Mouse (Mus musculus) layer of hippocampus, postnatal 14 days (tissue): Measurements from ENCODE around the gene Serinc2. TPM values are rescaled to one million over a fixed set of nuclear protein-coding genes. Genes with fewer than 3 reads are reported as not detected.
A peak's percentile ranks its signal among the peaks of the same experiment; 100 is the strongest.

Experiments used
- DNase-seq, 2 experiments: peaks; one replicate each; pipeline ENCODE4 v3.0.0; 2021 to 2022; ENCODE audit warnings: low spot score in 2 of 2, mixed read lengths in 1 of 2
- total RNA-seq, 2 experiments: library from RNA; stranded (reverse); gene quantifications; 2 replicates each; pipeline ENCODE4 v1.2.3; 2021

Serinc2 gene
- total RNA-seq, 2 experiments from 2014 or later = 7.9 to 9.6 TPM

- DNase-seq = no peak
Observed at GRCm38 (mm10) chr4:130298877-130299628, 20.0 kb upstream of the Serinc2 start.

DNA sequence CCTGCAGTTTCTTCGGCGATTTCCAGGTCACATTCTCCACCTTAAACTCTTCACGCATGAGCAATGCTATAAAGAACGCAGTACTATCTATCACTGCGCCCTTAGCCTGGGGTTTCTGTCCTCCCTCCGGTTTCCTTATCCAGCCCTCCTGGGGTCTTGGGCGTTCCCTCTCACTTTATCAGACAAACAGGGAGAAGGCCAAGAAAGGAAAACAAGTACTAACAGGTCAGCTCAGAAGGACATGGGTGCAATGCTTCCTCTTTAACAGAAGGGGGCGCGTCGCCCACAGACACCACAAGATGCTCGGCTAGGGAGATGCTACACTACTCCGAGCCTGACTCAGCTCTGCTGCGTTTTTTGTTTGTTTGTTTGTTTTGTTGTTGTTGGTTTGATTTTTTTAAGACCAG, 18.1 kb upstream of the Serinc2 start:
- DNase-seq = no peak

DNA sequence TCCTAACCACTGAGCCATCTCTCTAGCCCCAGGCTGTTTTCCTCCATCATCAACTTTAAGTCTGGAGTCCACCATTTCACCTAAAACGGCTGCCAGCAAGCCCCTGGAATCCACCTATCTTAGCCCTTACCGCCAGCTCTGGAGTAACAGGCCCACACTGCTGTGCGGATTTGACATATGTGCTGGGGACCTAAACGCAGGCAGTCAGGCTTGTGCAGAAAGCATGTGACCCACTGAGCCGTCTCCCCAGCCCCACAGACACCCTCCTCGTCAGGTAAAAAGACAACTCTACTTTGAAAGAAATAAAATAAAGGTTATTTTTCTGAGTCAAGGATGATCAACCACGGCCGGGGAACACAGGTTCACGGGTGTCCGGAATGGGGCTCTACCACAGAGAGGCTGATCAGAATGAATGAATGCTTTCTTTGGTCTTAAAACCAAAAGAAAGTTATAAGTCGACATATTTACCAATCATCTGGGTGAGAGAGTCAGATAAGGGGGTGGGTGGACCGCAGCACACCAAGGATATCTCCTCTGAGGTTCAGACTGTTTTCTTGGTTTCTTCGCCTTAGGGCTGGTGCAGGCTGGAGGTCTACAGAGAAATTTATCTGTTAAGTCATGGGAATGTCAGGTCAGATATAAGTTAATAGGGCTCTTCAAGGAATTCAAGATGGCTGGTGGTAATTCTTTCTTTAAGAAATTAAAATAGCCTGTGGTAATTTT, 17.4 kb upstream of the Serinc2 start:
- no peak for DNase-seq

DNA sequence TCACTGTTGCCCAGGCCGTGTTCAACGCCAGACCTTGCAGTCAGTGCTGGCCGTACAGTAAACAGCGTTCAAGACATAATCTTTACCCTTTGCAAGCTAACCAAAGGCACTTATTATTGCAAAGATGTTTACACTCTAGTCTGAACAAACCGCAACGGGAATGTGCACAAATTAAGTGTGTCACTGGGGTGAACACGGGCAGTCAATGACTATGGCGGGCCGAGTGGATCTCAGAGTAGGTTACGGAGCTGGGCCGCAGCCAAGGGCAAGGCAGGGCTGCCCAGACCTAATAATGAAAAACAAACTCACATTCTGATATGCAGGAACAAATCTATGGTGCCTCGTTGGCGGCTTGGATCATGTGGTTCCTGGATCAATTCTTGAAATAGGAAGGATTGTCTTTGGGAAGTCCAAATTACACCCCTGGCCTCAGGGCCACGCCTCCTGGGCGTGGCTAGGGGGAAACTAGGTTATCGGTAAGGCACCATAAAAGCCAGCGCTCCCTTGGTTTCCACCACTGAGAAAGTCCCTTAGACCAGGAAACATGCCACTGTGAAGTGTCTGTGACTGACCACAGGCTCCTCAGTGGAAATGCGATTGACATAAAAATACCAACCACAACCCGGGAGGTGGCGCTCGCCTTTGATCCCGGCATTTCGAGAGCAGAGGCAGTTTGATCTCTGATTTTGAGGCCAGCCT, 16.2 kb upstream of the Serinc2 start:
- DNase-seq = no peak

GRCm38 (mm10) chr4:130294513-130294912, 15.5 kb upstream of the Serinc2 start:
- no peak for DNase-seq

DNA sequence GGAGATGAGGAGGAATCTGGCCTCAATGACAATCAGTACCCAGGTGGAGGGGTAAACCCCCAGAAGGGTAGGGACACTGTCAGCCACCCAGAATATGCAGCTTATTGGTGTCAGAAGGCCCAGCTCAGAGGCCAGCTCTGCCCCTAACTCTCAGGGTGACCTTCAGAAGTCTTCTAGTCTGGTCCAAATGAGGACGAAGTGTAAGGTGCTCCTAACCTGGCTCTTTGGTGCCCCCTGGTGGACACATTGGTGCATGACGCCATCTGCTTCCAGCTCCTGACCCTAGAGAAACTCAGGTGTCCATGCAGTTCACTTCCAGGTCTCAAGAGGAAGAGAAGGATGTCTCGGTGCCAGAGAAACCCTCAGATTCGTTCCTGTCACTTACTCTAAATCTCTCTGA, 13.3 kb upstream of the Serinc2 start:
- DNase-seq = peak; percentile 55 to 62

- DNase-seq = no peak
Observed at GRCm38 (mm10) chr4:130289824-130290223, 10.8 kb upstream of the Serinc2 start.

DNA sequence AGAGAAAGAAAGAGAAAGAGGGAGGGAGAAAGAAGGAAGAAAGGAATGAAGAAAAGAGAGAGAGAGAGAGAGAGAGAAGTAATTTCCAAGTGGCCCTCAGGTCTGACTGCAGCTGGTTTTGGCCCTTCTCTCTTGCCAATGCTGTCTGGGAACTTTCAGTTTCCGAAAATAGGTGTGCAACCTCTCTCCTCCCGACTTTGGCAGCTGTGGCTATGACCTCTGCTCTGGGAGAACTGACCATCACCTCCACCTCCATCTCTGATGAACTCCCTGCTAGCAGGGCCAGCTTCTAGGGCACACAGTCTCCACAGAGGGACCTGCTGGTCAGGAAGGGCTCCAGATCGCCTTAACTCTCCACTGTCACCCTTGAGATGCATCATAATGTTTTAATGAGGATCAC, 7.5 kb upstream of the Serinc2 start:
- DNase-seq = no peak

- DNase-seq = no peak
Observed at GRCm38 (mm10) chr4:130283826-130284225, 4.8 kb upstream of the Serinc2 start.

- no peak for DNase-seq
Observed at GRCm38 (mm10) chr4:130282856-130283255, 3.9 kb upstream of the Serinc2 start.

DNA sequence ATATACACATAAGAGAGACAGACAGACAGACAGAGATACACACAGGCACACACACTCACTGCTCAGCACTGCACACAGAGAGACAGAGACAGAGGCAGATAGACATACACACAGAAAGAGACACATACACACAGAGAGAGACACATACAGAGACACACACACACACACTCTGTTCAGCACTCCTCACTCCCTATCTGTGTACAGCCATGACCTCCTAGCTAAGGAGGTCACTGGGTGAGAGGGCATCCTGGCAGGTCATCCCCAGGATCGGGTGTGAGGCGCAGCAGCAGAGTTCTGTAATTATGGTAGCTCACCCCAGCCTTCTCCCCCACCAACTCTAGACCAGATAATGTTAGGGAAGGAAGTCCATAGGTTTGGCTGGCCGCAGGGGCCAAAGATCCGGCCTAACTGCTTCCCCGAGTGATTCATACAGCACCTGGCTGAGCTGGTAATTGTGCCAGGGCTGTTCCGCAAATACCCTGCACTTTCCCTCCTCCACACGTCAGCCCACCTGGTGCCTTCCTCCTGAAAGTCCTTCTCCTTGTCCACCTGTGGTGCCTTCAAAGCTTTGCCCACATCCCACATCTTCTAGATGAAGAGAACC, 2.3 kb downstream of the Serinc2 start:
- no peak for DNase-seq

- DNase-seq = no peak
Observed at GRCm38 (mm10) chr4:130275823-130276105, 3.2 kb downstream of the Serinc2 start.

GRCm38 (mm10) chr4:130275016-130275822, 3.8 kb downstream of the Serinc2 start:
- no peak for DNase-seq

DNA sequence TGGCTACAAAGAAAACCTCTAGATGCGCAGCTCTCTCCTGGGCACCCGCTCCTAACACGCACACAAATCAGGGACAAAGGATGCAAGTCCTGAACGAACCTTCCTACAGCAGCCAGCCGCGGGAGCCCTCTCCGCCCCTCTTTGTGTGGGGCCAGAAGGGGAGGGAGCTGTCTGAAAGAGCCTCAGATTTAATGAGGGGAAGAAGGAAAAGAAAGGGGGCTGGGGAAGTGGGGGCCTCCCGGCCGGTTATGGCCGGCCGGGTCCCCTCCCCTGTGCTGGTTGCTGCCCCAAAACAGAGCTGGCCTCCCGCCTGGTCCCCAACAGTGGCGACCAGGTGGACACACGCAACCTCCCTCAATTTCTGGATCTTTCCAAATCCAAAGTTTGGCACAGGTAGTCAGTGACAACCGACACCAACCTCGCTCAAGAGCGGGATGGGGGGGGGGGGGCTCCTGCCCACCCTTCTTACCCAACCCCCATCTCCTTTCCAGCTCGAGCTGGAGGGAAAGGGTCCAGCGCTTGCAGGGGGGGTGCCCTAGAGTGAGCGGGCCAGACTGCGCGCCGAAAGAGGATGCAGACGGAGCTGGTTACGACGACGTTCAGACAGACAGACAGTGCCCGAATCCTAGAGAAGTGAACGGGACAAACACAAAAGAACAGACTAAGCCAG, 4.5 kb downstream of the Serinc2 start:
- DNase-seq = peak in 1 of 2 experiments; percentile 38

- peak in 1 of 2 experiments; percentile 40 for DNase-seq
Observed at GRCm38 (mm10) chr4:130273698-130274345, 5.2 kb downstream of the Serinc2 start.

DNA sequence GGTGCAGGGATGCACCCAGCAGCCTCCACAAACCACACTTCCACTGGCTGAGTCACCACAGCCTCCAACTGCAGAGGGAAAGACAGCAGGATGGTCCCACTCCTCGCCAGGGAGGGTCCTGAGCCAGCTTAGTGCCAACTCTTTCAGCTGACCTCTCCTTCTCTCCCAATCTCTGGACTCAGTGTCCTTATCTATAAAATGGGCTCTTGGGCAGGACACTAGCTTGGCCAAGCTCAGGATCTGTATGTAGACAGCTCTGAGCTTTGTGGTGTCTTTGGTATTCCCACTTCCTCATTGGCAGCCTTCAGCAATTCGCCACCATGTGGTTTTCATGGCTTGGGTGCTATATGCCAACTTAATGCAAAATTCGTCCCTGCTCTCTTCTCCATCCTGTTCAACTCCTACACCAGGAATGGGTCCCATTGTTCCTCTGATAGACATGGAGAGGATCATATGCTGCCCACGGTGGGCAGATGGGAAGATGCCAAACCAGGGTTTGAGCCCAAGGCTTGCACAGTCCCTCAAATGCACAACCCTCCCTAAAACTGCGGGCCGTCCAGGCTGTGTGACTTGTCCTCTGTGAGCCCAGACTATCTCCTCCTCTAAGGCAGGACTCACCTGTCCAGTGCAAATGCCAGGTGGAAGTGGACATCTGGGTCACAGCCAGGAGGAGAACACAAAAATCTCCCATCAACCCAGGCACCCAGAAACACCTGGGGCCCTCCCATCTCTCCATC, 8.2 kb downstream of the Serinc2 start:
- no peak for DNase-seq

DNA sequence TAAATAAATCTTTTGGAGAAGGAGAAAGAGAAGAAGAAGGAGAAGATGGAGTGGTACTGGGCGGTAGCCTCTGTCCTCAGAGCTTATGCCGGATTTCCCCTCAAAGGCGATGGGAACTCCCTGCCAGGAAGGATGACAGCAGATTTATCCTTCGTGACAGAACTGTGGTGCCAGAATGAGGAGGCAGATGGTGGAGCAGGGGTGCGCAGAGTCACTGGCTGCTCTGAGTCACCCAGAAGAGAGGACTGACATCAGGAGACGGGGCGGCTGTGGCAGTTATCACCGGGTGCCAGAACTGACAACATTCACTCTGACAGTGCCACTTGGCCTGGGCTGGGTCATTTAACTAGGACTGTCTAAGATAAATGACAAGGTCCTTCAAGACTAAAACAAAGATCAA, 8.9 kb downstream of the Serinc2 start:
- peak; percentile 65 to 77 for DNase-seq

DNA sequence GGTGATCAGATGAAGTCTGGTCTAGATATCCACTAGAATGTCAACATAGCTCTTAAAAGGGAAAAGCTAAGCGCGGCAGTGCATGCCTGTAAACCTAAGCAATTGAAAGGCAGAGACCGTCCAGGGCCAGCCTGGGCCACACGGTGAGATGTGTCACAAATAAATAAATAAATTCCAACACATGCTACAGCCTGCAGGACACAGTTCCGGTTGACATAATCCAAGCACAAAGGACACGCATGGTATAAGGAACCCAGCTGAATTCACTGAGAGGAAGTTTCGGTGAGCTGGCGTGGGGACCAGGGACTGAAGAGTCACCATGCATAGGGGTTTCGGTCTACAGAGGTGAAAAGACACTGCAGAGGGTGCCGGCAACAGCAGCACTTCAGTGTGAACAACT, 10.3 kb downstream of the Serinc2 start:
- DNase-seq = no peak

- DNase-seq = no peak
Observed at GRCm38 (mm10) chr4:130267069-130267468, 11.9 kb downstream of the Serinc2 start.
